Mouse (Mus musculus): ENCODE measurements around the gene Dnm2. TPM values are rescaled to one million over a fixed set of nuclear protein-coding genes. Genes with fewer than 3 reads are reported as not detected.
"Not testable (repeated sequence)": the region's sequence is repeated elsewhere in the genome, so short reads cannot be mapped to it uniquely, and the experiment has no call there.

Dnm2 gene
- polyA plus RNA-seq, 1 experiment = 97.7 TPM

DNA sequence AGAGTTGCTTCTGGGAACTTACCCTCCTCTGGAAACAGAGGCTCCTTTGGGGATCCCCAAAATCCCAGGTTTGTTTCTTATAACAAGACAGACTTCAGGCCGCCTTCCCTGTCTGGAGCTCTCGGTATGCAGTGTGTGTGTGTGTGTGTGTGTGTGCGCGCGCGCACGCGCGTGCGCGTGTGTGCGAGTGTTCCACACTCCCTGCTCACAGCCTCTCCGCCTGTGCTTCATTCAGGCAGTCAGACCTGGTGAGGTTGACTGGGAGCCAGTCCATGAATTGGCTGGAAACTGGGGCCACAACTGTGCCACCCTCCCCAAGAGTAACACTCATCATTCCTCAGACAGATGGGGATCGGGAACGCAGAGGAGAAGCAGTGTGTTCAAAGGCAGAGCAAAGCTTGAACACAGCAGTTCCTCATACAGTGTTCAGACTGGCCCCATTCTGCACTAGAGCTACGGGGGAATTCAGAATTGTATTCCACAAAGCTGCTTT, 72.4 kb downstream of the Dnm2 start:
- peak in 1 of 2 experiments; percentile 33 for DNase-seq (ENCODE audit: extremely low spot score in 1 of 2, low spot score in 1 of 2)

DNA sequence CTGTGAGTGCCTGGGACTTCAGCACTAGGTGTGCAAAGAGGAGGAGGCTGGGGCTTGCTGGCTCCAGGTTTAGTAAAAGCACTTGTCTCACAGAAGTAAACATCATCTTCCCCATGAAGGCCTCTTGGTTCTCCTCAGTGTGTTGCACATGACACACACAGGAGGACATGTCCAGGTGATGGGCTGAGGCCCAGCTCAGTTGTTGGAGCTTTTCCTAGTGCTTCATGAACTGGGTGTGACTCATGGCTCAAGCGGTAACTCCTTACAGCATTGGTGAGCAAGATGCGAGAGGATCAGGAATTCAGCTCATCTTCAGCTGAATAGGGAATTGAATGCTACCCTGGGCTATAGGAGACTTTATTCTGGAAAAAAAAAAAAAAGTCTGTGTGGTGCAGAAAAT, 73.0 kb downstream of the Dnm2 start:
- DNase-seq (ENCODE audit: extremely low spot score in 1 of 2, low spot score in 1 of 2) = no peak

DNA sequence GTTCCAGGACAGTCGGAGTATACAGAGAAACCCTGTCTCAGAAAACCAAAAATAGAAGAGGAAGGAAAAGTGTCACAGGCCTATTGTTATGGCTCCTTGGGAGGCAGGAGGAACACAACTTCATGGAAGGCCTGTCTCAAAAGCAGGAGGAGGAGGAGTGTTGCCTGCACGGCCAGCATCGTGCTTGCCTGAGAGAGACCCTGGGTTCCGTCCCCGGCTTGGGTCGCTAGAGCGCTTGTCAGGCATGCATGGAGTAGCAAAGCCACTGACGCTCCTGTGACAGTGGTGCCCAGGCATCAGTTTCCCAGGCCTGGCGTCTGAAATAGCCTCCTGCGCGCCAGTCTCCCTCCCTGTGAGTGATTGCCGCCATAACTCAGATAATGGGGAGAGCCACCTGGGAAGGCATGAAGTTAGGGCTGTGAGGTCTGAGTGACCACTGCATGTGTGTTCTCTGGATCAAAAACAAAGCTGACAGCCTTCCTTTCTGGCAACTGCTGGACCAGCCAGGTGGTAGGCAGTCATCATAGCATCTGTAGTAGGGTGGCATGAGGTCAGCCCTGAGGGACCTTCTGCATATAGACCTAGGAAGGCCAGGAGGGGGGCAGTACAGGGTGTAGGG, 73.7 kb downstream of the Dnm2 start:
- DNase-seq (ENCODE audit: extremely low spot score in 1 of 2, low spot score in 1 of 2) = no peak

DNA sequence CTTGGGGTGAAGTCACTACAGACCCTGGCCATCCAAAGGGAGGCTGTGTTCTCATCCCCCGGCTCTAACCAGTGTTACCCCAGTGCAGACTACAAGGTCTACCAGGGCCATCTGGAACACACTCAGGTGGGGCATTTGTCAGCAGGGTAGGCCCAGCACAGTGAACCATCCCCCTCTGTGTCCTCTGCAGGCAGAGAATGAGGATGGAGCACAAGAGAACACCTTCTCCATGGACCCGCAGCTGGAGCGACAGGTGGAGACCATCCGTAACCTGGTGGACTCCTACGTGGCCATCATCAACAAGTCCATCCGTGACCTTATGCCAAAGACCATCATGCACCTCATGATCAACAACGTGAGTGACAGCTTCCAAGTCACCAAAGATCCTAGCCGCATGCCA, 78.6 kb downstream of the Dnm2 start:
- DNase-seq (ENCODE audit: extremely low spot score in 1 of 2, low spot score in 1 of 2) = no peak

DNA sequence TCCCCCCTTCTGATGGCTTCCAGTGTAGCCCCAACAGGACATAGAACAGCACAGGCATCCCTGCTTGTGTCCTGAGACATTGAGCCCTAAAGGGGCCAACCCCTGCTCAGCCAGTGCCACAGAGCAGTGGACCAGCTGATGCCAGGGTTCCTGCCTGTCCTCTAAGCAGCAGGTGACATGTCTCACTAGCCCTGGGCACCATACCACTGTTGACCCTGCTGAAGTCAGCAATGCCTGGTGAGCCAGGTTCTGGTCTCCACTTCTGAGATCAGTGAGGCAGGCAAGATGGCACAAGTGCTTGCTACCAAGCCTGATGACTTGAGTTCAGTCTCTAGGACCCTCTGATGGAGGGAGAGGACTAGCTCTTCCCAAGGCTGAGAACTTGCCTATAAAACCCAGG, 81.1 kb downstream of the Dnm2 start:
- no peak for DNase-seq (ENCODE audit: extremely low spot score in 1 of 2, low spot score in 1 of 2)

DNA sequence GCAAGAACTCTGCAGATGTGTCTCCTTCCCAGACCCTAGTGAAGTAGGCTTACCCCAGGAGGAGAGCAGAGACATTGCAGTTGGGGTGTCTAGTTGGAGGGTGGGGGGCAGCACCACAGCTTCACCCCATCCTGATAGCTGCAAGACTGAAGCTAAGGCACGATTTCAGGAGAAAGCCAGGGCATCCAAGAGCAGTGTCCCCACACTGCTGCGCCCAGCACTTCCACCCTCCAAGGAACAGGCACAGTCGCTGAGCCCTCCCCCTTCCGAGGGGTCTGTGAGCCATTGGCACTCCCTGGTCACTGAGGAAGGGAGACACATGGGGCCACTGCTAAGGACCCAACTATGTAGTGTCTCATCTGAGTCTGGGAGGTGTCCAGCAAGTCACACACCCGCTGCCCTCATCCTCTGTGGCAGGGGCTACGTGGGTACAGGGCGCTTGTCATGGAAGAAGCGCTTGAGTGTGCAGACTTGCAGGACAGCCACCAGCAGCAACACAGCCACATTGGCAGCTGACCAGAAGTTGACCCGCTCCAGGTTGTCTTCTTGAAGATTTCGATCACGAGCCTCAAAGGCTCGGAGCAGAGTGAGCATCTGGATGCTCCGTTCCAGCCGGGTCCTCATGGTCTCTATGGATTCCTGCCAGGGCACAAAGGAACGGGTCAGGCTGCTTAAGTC, 83.2 kb downstream of the Dnm2 start:
- no peak for DNase-seq (ENCODE audit: extremely low spot score in 1 of 2, low spot score in 1 of 2)

DNA sequence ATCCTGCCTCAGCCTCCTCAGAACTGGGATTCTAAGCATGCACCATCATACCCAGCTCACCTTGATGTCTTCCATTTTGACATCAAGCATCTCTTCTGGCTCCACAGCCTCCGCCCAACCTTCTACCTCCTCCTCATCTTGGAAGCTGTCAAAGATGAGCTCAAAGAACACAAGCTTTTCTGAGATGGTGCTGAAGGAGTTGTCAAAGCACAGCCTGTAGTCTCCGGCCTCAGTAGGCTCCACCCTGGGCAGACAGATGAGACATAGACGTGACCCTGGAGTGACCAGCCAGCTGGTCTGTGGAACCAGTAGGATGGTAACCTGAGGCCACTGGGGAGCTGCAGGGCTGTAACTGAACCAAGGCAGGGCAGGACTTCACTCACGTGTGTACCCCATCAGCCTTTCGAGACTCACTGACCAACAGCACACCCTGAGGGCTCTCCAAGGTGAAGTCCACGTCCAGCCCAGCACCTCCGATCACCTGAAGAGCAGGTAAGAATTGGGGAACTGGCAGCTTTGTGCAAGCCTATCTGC, 84.2 kb downstream of the Dnm2 start:
- no peak for DNase-seq (ENCODE audit: extremely low spot score in 1 of 2, low spot score in 1 of 2)

DNA sequence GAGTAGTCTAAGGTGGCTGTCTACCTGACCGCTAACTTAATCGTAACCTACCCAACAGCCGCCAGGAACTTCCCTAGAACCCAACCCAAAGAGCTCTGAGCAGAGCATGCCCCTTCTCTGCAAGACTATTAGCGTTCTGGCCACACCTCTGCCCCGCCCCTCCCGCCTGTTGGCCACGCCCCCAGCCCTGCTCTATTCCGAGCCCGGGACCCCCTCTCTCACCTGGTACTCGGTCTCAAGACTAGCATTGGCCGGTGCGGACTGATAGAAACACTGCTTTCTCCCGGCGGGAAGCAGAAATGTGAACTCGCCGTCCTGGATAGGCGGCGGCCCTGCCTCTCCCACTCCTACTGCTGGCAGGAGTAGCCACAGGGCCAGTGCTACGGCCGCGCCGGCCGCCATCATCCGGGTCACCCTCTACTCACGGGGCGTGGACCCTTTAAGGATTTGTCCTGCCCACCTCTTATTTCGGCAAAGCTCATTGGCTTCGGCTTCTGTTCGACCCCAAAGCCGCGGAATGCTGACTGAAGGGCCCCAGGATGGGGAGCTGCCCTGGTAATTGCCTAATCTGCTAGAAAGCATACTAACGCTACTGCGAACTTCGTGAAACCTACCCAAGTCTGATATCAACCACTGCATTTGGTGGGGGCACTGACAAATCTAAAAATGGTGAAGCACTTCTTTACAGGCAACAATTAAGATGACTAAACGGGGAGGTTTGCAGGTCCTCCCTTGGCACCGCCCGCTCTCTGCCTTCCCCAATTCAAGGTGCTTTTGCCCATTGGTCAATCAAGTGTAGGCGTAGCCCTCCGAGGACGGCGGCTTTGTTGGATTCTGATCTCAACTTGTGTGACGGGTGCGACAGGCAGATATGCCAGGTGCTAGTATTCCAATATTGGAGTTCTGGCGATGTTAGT, 85.3 kb downstream of the Dnm2 start, which contains the start of gene Tmed1:
Gene Tmed1, minus strand, starts transcription at position 481 of the 917 bp plus-strand sequence.
- DNase-seq (ENCODE audit: extremely low spot score in 1 of 2, low spot score in 1 of 2) = peak; percentile 94 to 95

DNA sequence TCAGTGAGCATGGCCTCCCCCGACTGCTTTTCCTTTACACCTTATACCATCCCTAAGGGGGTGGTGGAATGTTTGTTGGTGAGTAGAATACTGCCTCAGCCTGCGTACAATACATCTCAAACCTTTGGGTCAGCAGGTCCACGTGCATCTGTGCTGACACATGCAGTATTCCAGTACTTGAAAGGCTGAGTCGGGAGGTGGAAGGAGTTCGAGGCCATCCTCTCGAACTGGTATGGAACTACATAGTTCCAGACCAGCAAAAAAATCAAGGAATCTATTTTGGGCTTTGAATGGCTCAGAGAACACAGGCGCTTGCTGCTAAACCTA, 85.9 kb downstream of the Dnm2 start:
- no peak for DNase-seq (ENCODE audit: extremely low spot score in 1 of 2, low spot score in 1 of 2)

DNA sequence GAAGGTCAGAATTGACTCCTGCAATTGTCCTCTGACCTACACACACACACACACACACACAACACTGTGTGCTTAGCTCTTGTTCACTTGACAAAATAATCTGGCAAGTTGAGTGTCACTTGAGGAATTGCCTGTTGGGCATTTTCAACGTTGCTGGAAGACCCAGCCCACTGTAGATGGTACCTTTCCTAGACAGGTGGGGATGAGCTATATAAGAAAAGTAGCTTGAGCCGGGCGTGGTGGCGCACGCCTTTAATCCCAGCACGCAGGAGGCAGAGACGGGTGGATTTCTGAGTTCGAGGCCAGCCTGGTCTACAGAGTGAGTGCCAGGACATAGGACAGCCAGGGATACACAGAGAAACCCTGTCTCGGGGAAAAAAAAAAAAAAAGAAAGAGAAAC, 86.3 kb downstream of the Dnm2 start:
- no peak for DNase-seq (ENCODE audit: extremely low spot score in 1 of 2, low spot score in 1 of 2)

DNA sequence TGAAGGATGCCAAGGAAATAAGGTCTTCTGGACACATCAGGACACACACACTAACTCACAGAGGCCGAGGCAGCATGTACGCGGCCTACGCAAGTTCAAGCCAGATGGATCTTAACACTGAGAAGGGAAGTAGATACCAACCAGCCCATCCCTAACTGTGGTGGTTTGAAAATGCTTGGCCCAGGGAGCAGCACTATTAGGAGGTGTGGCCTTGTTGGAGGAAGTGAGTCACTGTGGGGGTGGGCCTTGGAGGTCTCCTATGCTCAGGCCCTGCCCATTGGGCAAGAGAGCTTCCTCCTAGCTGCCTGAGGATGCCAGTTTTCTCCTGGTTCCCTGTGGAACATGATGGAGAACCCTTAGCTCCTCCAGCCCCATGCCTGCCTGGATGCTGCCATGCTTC, 88.8 kb downstream of the Dnm2 start:
- no peak for DNase-seq (ENCODE audit: extremely low spot score in 1 of 2, low spot score in 1 of 2)

DNA sequence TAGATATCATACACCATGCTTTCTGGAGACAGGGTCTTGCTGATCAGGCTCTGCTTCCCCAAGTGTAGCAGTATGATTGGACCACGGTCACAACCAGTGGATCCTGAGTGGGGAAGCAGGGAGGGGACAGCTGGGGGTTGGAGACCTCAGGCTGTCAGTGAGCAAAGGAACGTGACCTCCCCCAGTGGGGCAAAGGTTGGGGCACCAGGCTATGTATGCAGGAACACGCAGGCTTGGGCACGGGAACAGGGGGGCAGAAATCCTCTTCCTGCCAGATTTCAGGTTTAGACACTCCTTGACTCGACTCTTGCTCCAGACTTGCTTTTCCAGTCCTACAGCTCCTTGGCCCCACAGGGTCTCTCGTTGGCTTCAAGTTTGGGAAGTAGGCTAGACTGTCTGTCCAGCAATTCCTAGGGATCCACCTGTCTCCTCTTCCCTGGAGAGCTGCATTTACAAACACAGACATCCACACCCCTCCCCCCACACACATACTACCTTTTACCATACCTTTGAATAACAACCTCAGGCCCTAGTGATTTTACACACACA, 93.3 kb downstream of the Dnm2 start:
- DNase-seq (ENCODE audit: extremely low spot score in 1 of 2, low spot score in 1 of 2) = no peak

DNA sequence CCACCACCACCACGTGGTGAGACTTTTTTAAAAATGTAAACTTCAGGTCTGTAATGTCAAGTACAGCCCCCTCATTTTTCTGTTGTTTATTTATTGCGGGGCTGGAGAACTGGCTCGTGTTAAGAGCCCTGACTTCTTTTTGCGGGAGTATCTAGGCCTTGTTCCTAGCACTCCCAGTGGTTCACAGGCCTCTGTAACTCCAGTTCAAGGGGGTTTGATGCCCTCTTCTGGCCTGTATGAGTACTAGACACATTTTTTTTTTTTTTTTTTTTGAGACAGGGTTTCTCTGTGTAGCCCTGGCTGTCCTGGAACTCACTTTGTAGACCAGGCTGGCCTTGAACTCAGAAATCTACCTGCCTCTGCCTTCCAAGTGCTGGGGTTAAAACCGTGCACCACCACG, 94.0 kb downstream of the Dnm2 start:
- not testable (repeated sequence) for DNase-seq (ENCODE audit: extremely low spot score in 1 of 2, low spot score in 1 of 2)

DNA sequence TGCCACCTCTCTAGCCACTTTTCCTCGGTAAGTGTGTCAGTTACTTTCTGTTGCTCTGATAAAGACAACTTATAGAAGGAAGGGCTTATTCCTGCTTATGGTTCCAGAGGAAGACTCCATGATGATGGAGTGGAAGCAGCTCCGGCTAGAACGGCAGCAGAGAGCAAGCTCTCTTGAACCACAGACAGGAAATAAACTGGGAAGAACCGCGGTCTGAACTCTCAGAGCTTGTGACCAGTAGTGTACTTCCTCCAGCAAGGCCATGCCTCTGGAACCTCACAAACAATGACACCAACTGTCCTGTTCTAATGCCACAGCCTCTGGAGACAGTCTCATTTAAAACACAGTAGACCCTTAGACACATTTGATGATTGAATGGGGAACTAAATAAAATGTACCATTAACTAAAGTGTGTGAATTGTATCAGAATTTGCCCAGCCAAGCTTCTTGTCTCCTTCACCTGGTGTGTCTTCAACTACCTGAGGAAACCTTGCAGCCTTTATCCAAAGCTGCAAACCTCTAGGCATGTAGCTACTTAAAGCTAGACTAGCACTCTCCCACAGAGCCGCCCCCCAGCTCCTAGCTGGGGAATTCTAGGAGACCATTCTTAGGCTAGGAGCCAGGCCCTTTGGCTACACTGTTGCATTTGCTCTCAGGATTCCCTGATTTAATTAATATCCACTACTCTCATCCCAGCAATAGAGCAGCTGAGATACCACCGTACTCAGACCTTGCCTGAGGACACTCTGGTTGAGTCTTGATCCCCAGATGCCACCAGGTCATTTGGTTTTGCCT, 100.6 kb downstream of the Dnm2 start:
- no peak for DNase-seq (ENCODE audit: extremely low spot score in 1 of 2, low spot score in 1 of 2)

DNA sequence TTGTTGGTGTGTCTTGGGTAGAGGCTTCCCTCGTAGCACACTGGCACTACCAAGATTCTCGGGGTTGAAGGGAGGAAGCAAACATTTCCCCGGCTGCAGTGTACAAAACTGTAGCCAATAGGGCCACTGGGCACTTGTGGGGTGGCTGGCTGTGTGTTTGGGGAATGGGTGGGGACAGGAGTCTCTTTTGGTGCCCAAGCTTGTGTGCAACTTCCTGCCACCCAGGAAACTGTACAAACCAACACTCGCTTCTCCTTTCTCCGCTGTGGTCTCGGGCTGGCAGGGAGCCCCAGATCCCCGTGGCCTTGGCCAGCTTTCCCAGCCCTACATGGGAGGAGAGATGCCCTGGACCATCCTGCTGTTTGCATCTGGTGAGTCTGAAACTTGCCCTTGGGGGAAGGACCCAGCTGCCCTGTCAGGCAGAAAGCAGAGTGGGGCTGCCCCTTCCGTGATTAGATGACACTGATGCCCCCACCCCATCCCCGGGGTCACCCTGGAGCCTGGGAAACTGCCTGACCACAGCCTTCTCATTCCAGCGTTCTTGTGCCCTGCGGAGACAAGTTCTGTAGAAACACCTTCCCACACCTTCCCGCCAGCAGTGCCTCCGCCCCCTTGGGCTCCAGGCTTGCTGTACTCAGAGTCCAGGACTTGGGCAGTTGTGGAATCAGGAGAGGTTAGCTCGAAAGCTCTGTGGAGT, 101.4 kb downstream of the Dnm2 start, which contains the start of gene AB124611:
Gene AB124611, plus strand, starts transcription at position 240 of the 697 bp plus-strand sequence.
- no peak for DNase-seq (ENCODE audit: extremely low spot score in 1 of 2, low spot score in 1 of 2)

DNA sequence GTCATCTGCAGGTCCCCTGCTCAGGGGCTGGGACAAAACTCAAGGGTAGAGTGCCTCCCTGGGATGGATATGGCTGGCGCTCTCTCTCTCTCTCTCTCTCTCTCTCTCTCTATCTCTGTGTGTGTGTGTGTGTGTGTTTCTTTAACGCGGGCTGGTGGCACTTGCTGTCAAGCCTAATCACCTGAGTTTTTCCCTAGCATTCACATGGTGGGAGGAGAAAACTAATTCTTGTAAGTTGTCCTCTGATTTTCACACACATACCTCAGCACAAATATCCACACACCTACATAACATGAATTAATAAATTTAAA, 101.9 kb downstream of the Dnm2 start:
- no peak for DNase-seq (ENCODE audit: extremely low spot score in 1 of 2, low spot score in 1 of 2)

DNA sequence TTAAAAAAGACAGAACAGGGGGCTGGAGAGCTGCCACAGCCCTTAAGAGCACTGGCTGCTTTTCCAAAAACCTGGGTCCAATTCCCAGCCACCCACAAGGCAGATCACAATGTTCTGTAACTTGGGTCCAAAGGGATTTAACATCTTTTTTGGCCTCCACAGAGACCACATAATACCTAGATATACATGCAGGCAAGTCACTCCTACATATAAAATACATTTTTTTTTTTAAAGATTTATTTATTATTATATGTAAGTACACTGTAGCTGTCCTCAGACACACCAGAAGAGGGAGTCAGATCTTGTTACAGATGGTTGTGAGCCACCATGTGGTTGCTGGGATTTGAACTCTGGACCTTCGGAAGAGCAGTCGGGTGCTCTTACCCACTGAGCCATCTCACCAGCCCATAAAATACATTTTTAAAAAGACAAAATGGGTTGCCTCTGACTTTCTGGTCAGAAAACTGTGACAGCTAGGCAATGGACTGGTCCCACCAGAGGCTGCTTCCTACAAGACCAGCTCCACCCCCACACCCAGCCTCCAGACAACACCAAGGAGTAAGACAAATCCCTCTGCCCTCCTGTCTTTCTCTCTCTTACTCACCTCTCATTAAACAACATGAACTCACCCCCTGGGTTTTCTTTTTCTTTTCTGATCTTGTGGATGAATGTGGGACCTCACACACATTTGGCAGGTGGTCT, 102.5 kb downstream of the Dnm2 start:
- no peak for DNase-seq (ENCODE audit: extremely low spot score in 1 of 2, low spot score in 1 of 2)

DNA sequence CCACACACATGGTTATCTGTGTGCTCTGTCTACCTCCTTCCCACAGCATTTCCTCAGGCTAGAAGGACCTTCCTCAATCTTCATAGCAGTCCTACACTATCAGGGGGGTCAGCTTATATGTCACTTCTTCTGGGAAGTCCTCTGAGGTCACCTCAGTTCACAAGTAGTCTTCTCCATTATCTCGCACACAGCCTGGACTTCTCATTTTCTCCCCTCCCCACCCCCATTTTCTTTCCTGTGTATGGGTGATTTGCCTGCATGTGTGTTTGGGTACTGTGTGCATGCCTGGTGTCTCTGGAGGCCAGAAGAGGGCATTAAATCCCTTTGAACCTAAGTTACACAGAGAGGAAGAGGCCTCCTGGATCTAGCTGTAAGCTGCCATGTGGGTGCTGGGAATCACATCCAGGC, 103.2 kb downstream of the Dnm2 start:
- no peak for DNase-seq (ENCODE audit: extremely low spot score in 1 of 2, low spot score in 1 of 2)

DNA sequence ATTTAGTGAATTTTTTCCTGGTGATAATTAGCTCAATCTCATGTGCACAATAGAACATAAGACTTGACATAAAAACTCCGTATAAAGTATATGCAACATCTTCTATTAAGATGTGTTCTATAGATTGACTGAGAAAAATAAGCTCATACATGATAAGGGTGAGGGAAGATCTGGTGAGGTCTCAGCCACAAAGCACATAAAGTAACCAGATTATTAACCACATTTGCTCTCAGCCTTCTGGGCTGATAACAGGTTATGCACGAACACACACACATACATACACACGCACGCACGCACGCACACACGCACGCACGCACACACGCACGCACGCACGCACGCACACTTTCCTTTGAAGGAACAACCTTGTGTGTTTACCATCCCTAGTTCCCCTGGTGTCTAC, 111.8 kb downstream of the Dnm2 start:
- no peak for DNase-seq (ENCODE audit: extremely low spot score in 1 of 2, low spot score in 1 of 2)

Data from frontal cortex, adult 2 months (tissue).